Mouse (Mus musculus) lung, embryonic 14.5 days (tissue): Measurements from ENCODE around the gene Arhgef10l. TPM values are rescaled to one million over a fixed set of nuclear protein-coding genes. Genes with fewer than 3 reads are reported as not detected.

ENCODE experiments used
- ATAC-seq: fragments of 200-750 bp; cut with Nextera tagmentation; 2 replicates; pipeline ENCODE4 v1.8.0; 2017; ENCODE audit warnings: mild to moderate bottlenecking, moderate TSS enrichment, moderate library complexity; ENCODE audit not compliant: insufficient read depth
- DNase-seq: peaks from one replicate; pipeline ENCODE4 v3.0.0-alpha.2; 2015
- H3K27ac ChIP-seq: fragments of 300-500 bp; sonication (generic); 2 replicates; pipeline ENCODE4 v1.5.1; 2014; ENCODE audit warnings: low read depth, mild to moderate bottlenecking, moderate library complexity
- H3K27me3 ChIP-seq: fragments of 300-500 bp; sonication (generic); 2 replicates; pipeline ENCODE4 v1.6.1; 2014; ENCODE audit warnings: low read length, control low read depth; ENCODE audit not compliant: insufficient read depth
- H3K36me3 ChIP-seq: fragments of 300-500 bp; sonication (generic); 2 replicates; pipeline ENCODE4 v1.6.1; 2014; ENCODE audit warnings: control low read depth; ENCODE audit not compliant: insufficient read depth
- H3K4me1 ChIP-seq: fragments of 300-500 bp; sonication (generic); 2 replicates; pipeline ENCODE4 v1.6.1; 2014; ENCODE audit warnings: antibody characterized with exemption, control low read depth; ENCODE audit not compliant: insufficient read depth
- H3K4me2 ChIP-seq: fragments of 300-500 bp; sonication (generic); 2 replicates; pipeline ENCODE4 v1.6.1; 2014; ENCODE audit warnings: mild to moderate bottlenecking
- H3K4me3 ChIP-seq: fragments of 300-500 bp; sonication (generic); 2 replicates; pipeline ENCODE4 v1.5.1; 2014; ENCODE audit warnings: low read depth, low read length
- H3K9ac ChIP-seq: fragments of 300-500 bp; sonication (generic); 2 replicates; pipeline ENCODE4 v1.6.1; 2014
- H3K9me3 ChIP-seq: fragments of 300-500 bp; sonication (generic); 2 replicates; pipeline ENCODE4 v1.6.1; 2016; ENCODE audit warnings: low read depth, low read length, control low read depth
- CTCF ChIP-seq: IDR thresholded peaks from 2 replicates; pipeline ENCODE4 v1.5.1; 2016; ENCODE audit warnings: antibody characterized with exemption, low read depth
- WGBS: fragments of 180-500 bp; shearing (Covaris S2); extraction: QIAGEN DNeasy Blood & Tissue Kit; methylation state at CpG from one replicate; pipeline ENCODE4 v1.1.7; 2014; 5-methylcytosine and 5-hydroxymethylcytosine counted together
- polyA plus RNA-seq: library from polyadenylated mRNA; unstranded; fragments of >200 nt; fragmentation: Nextera tagmentation; extraction: Ambion mirVana; gene quantifications from 2 replicates; pipeline ENCODE4 v1.2.1, GENCODE M21; 2014

The Arhgef10l gene
- polyA plus RNA-seq, 1 experiment from 2014 or later = 16.1 TPM

GRCm38 (mm10) chr4:140606779-140607178, 59.0 kb downstream of the Arhgef10l start:
- Histone ChIP-seq H3K4me2 (no peak overlapping the region), H3K4me1 (peaks cover 4% of the 10 kb centered on the region; the same call in 1 of the 2 replicates), H3K9me3 (no peaks in the 10 kb centered on the region), H3K4me3 (no peak overlapping the region), H3K36me3 (peaks cover 40% of the 10 kb centered on the region; the same call in 1 of the 2 replicates), H3K9ac (no peak overlapping the region), H3K27me3 (no peaks in the 10 kb centered on the region), H3K27ac (no peak overlapping the region)
- 79% methylated on average over 7 of the region's 7 CpGs for WGBS
- no peak for ATAC-seq
- no peak for TF ChIP-seq CTCF
- DNase-seq = no peak

DNA sequence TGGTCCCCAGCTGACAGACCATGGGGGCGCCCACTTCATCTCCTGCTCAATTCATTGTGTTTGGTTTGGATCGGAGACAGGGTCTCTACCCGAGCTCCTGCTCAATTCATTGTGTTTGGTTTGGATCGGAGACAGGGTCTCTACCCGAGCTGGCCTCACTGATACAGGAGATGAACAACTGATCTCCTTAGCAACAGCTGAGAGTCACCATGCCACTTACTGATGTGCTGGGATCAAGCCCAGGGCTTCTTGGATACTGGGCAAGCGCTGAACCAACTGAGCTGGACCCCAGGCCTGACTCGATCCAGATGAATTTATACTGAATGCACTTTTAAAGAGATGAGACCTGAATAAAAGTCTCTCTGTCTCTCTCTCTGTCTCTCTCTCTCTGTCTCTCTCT, 59.6 kb downstream of the Arhgef10l start:
- no peaks in the 10 kb centered on the region for H3K27me3 ChIP-seq
- 69% methylated on average over 7 of the region's 7 CpGs for WGBS
- no peak overlapping the region for H3K27ac ChIP-seq
- peaks cover 40% of the 10 kb centered on the region; the same call in 1 of the 2 replicates for H3K36me3 ChIP-seq
- no peak overlapping the region for H3K4me3 ChIP-seq
- DNase-seq (no peak), ATAC-seq (no peak)
- H3K4me1 ChIP-seq = peaks cover 4% of the 10 kb centered on the region; the same call in 1 of the 2 replicates
- no peak for TF ChIP-seq CTCF
- H3K9me3 ChIP-seq = no peaks in the 10 kb centered on the region
- H3K4me2 ChIP-seq = no peak overlapping the region
- H3K9ac ChIP-seq = no peak overlapping the region

- H3K4me1 ChIP-seq = peaks cover under 1% of the 10 kb centered on the region; the same call in 1 of the 2 replicates
- no peak for TF ChIP-seq CTCF
- no peak overlapping the region for H3K4me2 ChIP-seq
- no peak overlapping the region for H3K9ac ChIP-seq
- H3K9me3 ChIP-seq = no peaks in the 10 kb centered on the region
- 63% methylated on average over 7 of the region's 7 CpGs for WGBS
- no peak for DNase-seq
- H3K27me3 ChIP-seq = no peaks in the 10 kb centered on the region
- peaks cover 40% of the 10 kb centered on the region; the same call in 1 of the 2 replicates for H3K36me3 ChIP-seq
- H3K27ac ChIP-seq = peak overlapping the region; percentile 65; the same call in 1 of the 2 replicates
- H3K4me3 ChIP-seq = no peak overlapping the region
- no peak for ATAC-seq
Measured at GRCm38 (mm10) chr4:140605790-140606189, 60.0 kb downstream of the Arhgef10l start.

DNA sequence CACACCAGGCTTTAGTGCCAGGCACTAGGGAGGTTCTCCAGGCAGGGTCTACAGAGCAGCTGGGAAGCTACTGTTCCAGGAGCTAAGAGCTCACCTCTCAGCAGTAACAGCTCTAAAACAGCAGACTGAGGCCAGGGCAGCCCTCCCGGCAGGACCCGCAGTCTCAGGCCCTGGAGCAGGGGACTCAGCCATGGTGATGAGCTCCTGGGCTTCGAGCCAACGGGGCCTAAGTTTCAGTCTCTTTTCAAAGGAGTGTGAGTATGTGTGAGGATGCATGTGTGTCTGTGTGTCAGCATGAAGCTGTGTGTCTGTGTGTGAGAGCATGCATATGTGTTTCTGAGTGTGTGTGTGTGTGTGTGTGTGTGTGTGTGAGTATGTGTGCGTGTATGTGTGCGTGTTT, 60.6 kb downstream of the Arhgef10l start:
- DNase-seq = peak; percentile 86
- H3K27me3 ChIP-seq = no peaks in the 10 kb centered on the region
- no peak overlapping the region for H3K9ac ChIP-seq
- no peak for TF ChIP-seq CTCF
- peak; percentile 40; the same call in 1 of the 2 replicates for ATAC-seq
- no peaks in the 10 kb centered on the region for H3K9me3 ChIP-seq
- no peaks in the 10 kb centered on the region for H3K4me1 ChIP-seq
- peak overlapping the region; percentile 65; the same call in 1 of the 2 replicates for H3K27ac ChIP-seq
- peaks cover 37% of the 10 kb centered on the region; the same call in 1 of the 2 replicates for H3K36me3 ChIP-seq
- H3K4me2 ChIP-seq = no peak overlapping the region
- H3K4me3 ChIP-seq = no peak overlapping the region
- 67% methylated on average over 6 of the region's 6 CpGs for whole genome bisulfite sequencing

GRCm38 (mm10) chr4:140604541-140604940, 61.3 kb downstream of the Arhgef10l start:
- H3K4me3 ChIP-seq = no peak overlapping the region
- no peaks in the 10 kb centered on the region for H3K9me3 ChIP-seq
- no peak overlapping the region for H3K27ac ChIP-seq
- no peaks in the 10 kb centered on the region for H3K4me1 ChIP-seq
- ATAC-seq (no peak), DNase-seq (no peak)
- TF ChIP-seq CTCF = no peak
- H3K9ac ChIP-seq = no peak overlapping the region
- H3K36me3 ChIP-seq = peaks cover 31% of the 10 kb centered on the region; the same call in 1 of the 2 replicates
- no peaks in the 10 kb centered on the region for H3K27me3 ChIP-seq
- WGBS = 88% methylated on average over 8 of the region's 8 CpGs
- H3K4me2 ChIP-seq = no peak overlapping the region

GRCm38 (mm10) chr4:140602022-140602421, 63.8 kb downstream of the Arhgef10l start:
- no peaks in the 10 kb centered on the region for H3K27me3 ChIP-seq
- H3K9me3 ChIP-seq = no peaks in the 10 kb centered on the region; the same call in 1 of the 2 replicates
- no peak overlapping the region for H3K4me2 ChIP-seq
- no peak overlapping the region for H3K9ac ChIP-seq
- H3K36me3 ChIP-seq = peaks cover 22% of the 10 kb centered on the region; the same call in 1 of the 2 replicates
- 56% methylated on average over 4 of the region's 4 CpGs for WGBS
- no peaks in the 10 kb centered on the region for H3K4me1 ChIP-seq
- no peak overlapping the region for H3K4me3 ChIP-seq
- no peak for TF ChIP-seq CTCF
- no peak for DNase-seq
- no peak overlapping the region for H3K27ac ChIP-seq
- no peak for ATAC-seq

- no peak overlapping the region for H3K4me2 ChIP-seq
- no peak overlapping the region for H3K9ac ChIP-seq
- H3K27ac ChIP-seq = no peak overlapping the region
- no peaks in the 10 kb centered on the region; the same call in 1 of the 2 replicates for H3K9me3 ChIP-seq
- no peak for DNase-seq
- TF ChIP-seq CTCF = no peak
- H3K27me3 ChIP-seq = no peaks in the 10 kb centered on the region
- ATAC-seq = no peak
- 80% methylated on average over 11 of the region's 11 CpGs for WGBS
- peaks cover 18% of the 10 kb centered on the region; the same call in 1 of the 2 replicates for H3K36me3 ChIP-seq
- no peak overlapping the region for H3K4me3 ChIP-seq
- H3K4me1 ChIP-seq = no peaks in the 10 kb centered on the region
Measured at GRCm38 (mm10) chr4:140601153-140601552, 64.7 kb downstream of the Arhgef10l start.
